Mouse (Mus musculus) midbrain, postnatal 0 days (tissue): ENCODE data around the gene 2210011C24Rik. TPM values are rescaled to one million over a fixed set of nuclear protein-coding genes. Genes with fewer than 3 reads are reported as not detected.

Experiments
- ATAC-seq: fragments of 200-750 bp; cut with Nextera tagmentation; 2 replicates; pipeline ENCODE4 v1.8.0; 2017; ENCODE audit warnings: moderate number of reproducible peaks, mild to moderate bottlenecking, moderate TSS enrichment, moderate library complexity; ENCODE audit not compliant: low FRiP score
- DNase-seq: peaks from one replicate; pipeline ENCODE4 v3.0.0-alpha.2; 2015; ENCODE audit warnings: low spot score
- H3K27ac ChIP-seq: fragments of 300-500 bp; sonication (generic); 2 replicates; pipeline ENCODE4 v1.5.1; 2014; ENCODE audit warnings: low read depth, mild to moderate bottlenecking, low read length, mixed read lengths
- H3K27me3 ChIP-seq: fragments of 300-500 bp; sonication (generic); 2 replicates; pipeline ENCODE4 v1.6.1; 2014; ENCODE audit warnings: low read length, control low read depth, mixed read lengths; ENCODE audit not compliant: insufficient read depth
- H3K36me3 ChIP-seq: fragments of 300-500 bp; sonication (generic); 2 replicates; pipeline ENCODE4 v1.6.1; 2014; ENCODE audit warnings: low read length, control low read depth, mixed read lengths; ENCODE audit not compliant: insufficient read depth
- H3K4me1 ChIP-seq: fragments of 300-500 bp; sonication (generic); 2 replicates; pipeline ENCODE4 v1.6.1; 2014; ENCODE audit warnings: mild to moderate bottlenecking, control low read depth, antibody characterized with exemption, low read length, mixed read lengths; ENCODE audit not compliant: insufficient read depth
- H3K4me2 ChIP-seq: fragments of 300-500 bp; sonication (generic); 2 replicates; pipeline ENCODE4 v1.6.1; 2014; ENCODE audit warnings: low read depth, mild to moderate bottlenecking, low read length, mixed read lengths; ENCODE audit not compliant: poor library complexity, severe bottlenecking
- H3K4me3 ChIP-seq: fragments of 300-500 bp; sonication (generic); 2 replicates; pipeline ENCODE4 v1.5.1; 2014; ENCODE audit warnings: low read depth, mild to moderate bottlenecking, low read length, moderate library complexity
- H3K9ac ChIP-seq: fragments of 300-500 bp; sonication (generic); replicated peaks from 2 replicates; pipeline ENCODE4 v1.6.1; 2014; ENCODE audit warnings: mild to moderate bottlenecking, low read length, moderate library complexity, mixed read lengths; ENCODE audit not compliant: poor library complexity, severe bottlenecking
- H3K9me3 ChIP-seq: fragments of 300-500 bp; sonication (generic); 2 replicates; pipeline ENCODE4 v1.6.1; 2016; ENCODE audit warnings: low read length, control low read depth
- CTCF ChIP-seq: IDR thresholded peaks from 2 replicates; pipeline ENCODE4 v1.5.1; 2016; ENCODE audit warnings: antibody characterized with exemption, mild to moderate bottlenecking
- WGBS: fragments of 180-500 bp; shearing (Covaris S2); extraction: QIAGEN DNeasy Blood & Tissue Kit; methylation state at CpG from one replicate; pipeline ENCODE4 v1.1.7; 2014; 5-methylcytosine and 5-hydroxymethylcytosine counted together
- polyA plus RNA-seq: library from polyadenylated mRNA; unstranded; fragments of >200 nt; fragmentation: Nextera tagmentation; extraction: Ambion mirVana; gene quantifications from 2 replicates; pipeline ENCODE4 v1.2.1, GENCODE M21; 2015
- total RNA-seq: library from RNA; depleted of rRNA; stranded (reverse); fragments of >200 nt; gene quantifications from 2 replicates; pipeline ENCODE4 v1.2.3, GENCODE M21; 2014

The 2210011C24Rik gene
- total and polyA plus RNA-seq, 2 experiments from 2014 or later = 0.43 to 0.66 TPM

- no peak overlapping the region for H3K4me2 ChIP-seq
- 98% methylated on average over 7 of the region's 7 CpGs for WGBS
- DNase-seq = no peak
- ATAC-seq = no peak
- peaks cover 48% of the 10 kb centered on the region for H3K36me3 ChIP-seq
- TF ChIP-seq CTCF = no peak
- H3K4me3 ChIP-seq = no peak overlapping the region
- no peaks in the 10 kb centered on the region for H3K9me3 ChIP-seq
- no peak overlapping the region for H3K9ac ChIP-seq
- H3K4me1 ChIP-seq = peaks cover 16% of the 10 kb centered on the region; the same call in 1 of the 2 replicates
- no peak overlapping the region for H3K27ac ChIP-seq
- H3K27me3 ChIP-seq = no peaks in the 10 kb centered on the region
Observed at GRCm38 (mm10) chr8:83981533-83981932, 30.4 kb downstream of the 2210011C24Rik start.

GRCm38 (mm10) chr8:83980845-83981244 is 31.1 kb downstream of the 2210011C24Rik start:
- H3K9me3 ChIP-seq = no peaks in the 10 kb centered on the region
- ATAC-seq = no peak
- 78% methylated on average over 8 of the region's 8 CpGs for WGBS

GRCm38 (mm10) chr8:83980250-83980649 is 31.7 kb downstream of the 2210011C24Rik start:
- no peak overlapping the region for H3K27ac ChIP-seq
- no peak overlapping the region for H3K4me3 ChIP-seq
- H3K4me2 ChIP-seq = no peak overlapping the region
- H3K27me3 ChIP-seq = no peaks in the 10 kb centered on the region
- H3K36me3 ChIP-seq = peaks cover 38% of the 10 kb centered on the region
- ATAC-seq (no peak), DNase-seq (no peak)
- TF ChIP-seq CTCF = no peak
- H3K9ac ChIP-seq = no peak overlapping the region
- no peaks in the 10 kb centered on the region for H3K9me3 ChIP-seq
- 92% methylated on average over 1 of the region's 1 CpGs for WGBS
- H3K4me1 ChIP-seq = peaks cover 18% of the 10 kb centered on the region; the same call in 1 of the 2 replicates

More at GRCm38 (mm10) chr8:83980845-83981244, 31.1 kb downstream of the 2210011C24Rik start:
- H3K4me1 ChIP-seq = peaks cover 18% of the 10 kb centered on the region; the same call in 1 of the 2 replicates
- H3K9ac ChIP-seq = no peak overlapping the region
- no peak overlapping the region for H3K4me2 ChIP-seq
- no peak for DNase-seq
- no peaks in the 10 kb centered on the region for H3K27me3 ChIP-seq
- H3K36me3 ChIP-seq = peaks cover 41% of the 10 kb centered on the region
- TF ChIP-seq CTCF = no peak
- H3K27ac ChIP-seq = no peak overlapping the region
- H3K4me3 ChIP-seq = no peak overlapping the region

GRCm38 (mm10) chr8:83978200-83978599 is 33.8 kb downstream of the 2210011C24Rik start:
- WGBS = 70% methylated on average over 9 of the region's 9 CpGs
- Histone ChIP-seq H3K4me3 (no peak overlapping the region), H3K27me3 (no peaks in the 10 kb centered on the region), H3K9me3 (no peaks in the 10 kb centered on the region), H3K4me1 (peaks cover 22% of the 10 kb centered on the region; the same call in 1 of the 2 replicates), H3K9ac (0 out of 2 replicates have a peak overlapping the region, but pooled peaks have one; percentile 8), H3K36me3 (peaks cover 29% of the 10 kb centered on the region), H3K27ac (no peak overlapping the region), H3K4me2 (no peak overlapping the region)
- ATAC-seq (no peak), DNase-seq (no peak)
- TF ChIP-seq CTCF = no peak

GRCm38 (mm10) chr8:83977646-83978045 is 34.3 kb downstream of the 2210011C24Rik start:
- H3K27me3 ChIP-seq = no peaks in the 10 kb centered on the region
- TF ChIP-seq CTCF = no peak
- ATAC-seq (no peak), DNase-seq (no peak)
- H3K4me2 ChIP-seq = no peak overlapping the region
- H3K27ac ChIP-seq = no peak overlapping the region
- 67% methylated on average over 6 of the region's 6 CpGs for WGBS
- no peak overlapping the region for H3K4me3 ChIP-seq
- H3K9ac ChIP-seq = 0 out of 2 replicates have a peak overlapping the region, but pooled peaks have one; percentile 8
- peaks cover 29% of the 10 kb centered on the region for H3K36me3 ChIP-seq
- H3K9me3 ChIP-seq = no peaks in the 10 kb centered on the region
- peaks cover 22% of the 10 kb centered on the region; the same call in 1 of the 2 replicates for H3K4me1 ChIP-seq

GRCm38 (mm10) chr8:83976779-83977350 is 35.1 kb downstream of the 2210011C24Rik start:
- Histone ChIP-seq H3K27ac (no peak overlapping the region), H3K9me3 (no peaks in the 10 kb centered on the region), H3K4me3 (no peak overlapping the region), H3K36me3 (peaks cover 22% of the 10 kb centered on the region), H3K9ac (no peak overlapping the region), H3K4me1 (peaks cover 24% of the 10 kb centered on the region; the same call in 1 of the 2 replicates), H3K4me2 (no peak overlapping the region), H3K27me3 (no peaks in the 10 kb centered on the region)
- ATAC-seq (no peak), DNase-seq (no peak)
- 83% methylated on average over 5 of the region's 5 CpGs for WGBS
- TF ChIP-seq CTCF = peak; percentile 39; the same call in 1 of the 2 replicates
